Mouse (Mus musculus) embryonic facial prominence, embryonic 11.5 days (tissue): ENCODE measurements around the gene Sgk2. TPM values are rescaled to one million over a fixed set of nuclear protein-coding genes. Genes with fewer than 3 reads are reported as not detected.
"Not testable (repeated sequence)": the region's sequence is repeated elsewhere in the genome, so short reads cannot be mapped to it uniquely, and the experiment has no call there.

Source experiments
- ATAC-seq: fragments of 200-750 bp; cut with Nextera tagmentation; replicated peaks from 2 replicates; pipeline ENCODE4 v1.8.0; 2017; ENCODE audit warnings: low read depth; ENCODE audit not compliant: insufficient number of reproducible peaks, low FRiP score, low TSS enrichment
- DNase-seq: peaks from one replicate; pipeline ENCODE4 v3.0.0-alpha.2; 2015; ENCODE audit warnings: low spot score
- H3K27ac ChIP-seq: fragments of 300-500 bp; sonication (generic); replicated peaks from 2 replicates; pipeline ENCODE4 v1.5.1; 2014; ENCODE audit warnings: mild to moderate bottlenecking, low read depth, low read length, control low read depth
- H3K27me3 ChIP-seq: fragments of 300-500 bp; sonication (generic); 2 replicates; pipeline ENCODE4 v1.6.1; 2014; ENCODE audit warnings: mild to moderate bottlenecking, low read length, moderate library complexity, mixed read lengths; ENCODE audit not compliant: control insufficient read depth, insufficient read depth
- H3K36me3 ChIP-seq: fragments of 300-500 bp; sonication (generic); replicated peaks from 2 replicates; pipeline ENCODE4 v1.6.1; 2014; ENCODE audit warnings: low read depth, mild to moderate bottlenecking, low read length, moderate library complexity, mixed read lengths; ENCODE audit not compliant: control insufficient read depth, insufficient read depth
- H3K4me1 ChIP-seq: fragments of 300-500 bp; sonication (generic); 2 replicates; pipeline ENCODE4 v1.6.1; 2014; ENCODE audit warnings: low read length, mixed read lengths; ENCODE audit not compliant: control insufficient read depth, insufficient read depth
- H3K4me2 ChIP-seq: fragments of 300-500 bp; sonication (generic); 2 replicates; pipeline ENCODE4 v1.6.1; 2014; ENCODE audit warnings: low read depth, mild to moderate bottlenecking, control low read depth, low read length, moderate library complexity
- H3K4me3 ChIP-seq: fragments of 300-500 bp; sonication (generic); 2 replicates; pipeline ENCODE4 v1.5.1; 2014; ENCODE audit warnings: low read depth, low read length, control low read depth
- H3K9ac ChIP-seq: fragments of 300-500 bp; sonication (generic); replicated peaks from 2 replicates; pipeline ENCODE4 v1.6.1; 2014; ENCODE audit warnings: mild to moderate bottlenecking, control low read depth, low read length
- H3K9me3 ChIP-seq: fragments of 300-500 bp; sonication (generic); replicated peaks from 2 replicates; pipeline ENCODE4 v1.6.1; 2016; ENCODE audit warnings: mild to moderate bottlenecking, low read length, inconsistent platforms, mixed read lengths; ENCODE audit not compliant: control insufficient read depth
- WGBS: fragments of 180-500 bp; shearing (Covaris S2); extraction: QIAGEN DNeasy Blood & Tissue Kit; methylation state at CpG from one replicate; pipeline ENCODE4 v1.1.7; 2014; 5-methylcytosine and 5-hydroxymethylcytosine counted together
- polyA plus RNA-seq: library from polyadenylated mRNA; unstranded; fragments of >200 nt; fragmentation: Nextera tagmentation; extraction: Ambion mirVana; gene quantifications from 2 replicates; pipeline ENCODE4 v1.2.1, GENCODE M21; 2014

Sgk2 gene
- polyA plus RNA-seq, 1 experiment from 2014 or later = not detected

- H3K36me3 ChIP-seq = no peaks in the 10 kb centered on the region
- DNase-seq = no peak
- H3K4me3 ChIP-seq = no peak overlapping the region
- H3K4me1 ChIP-seq = no peaks in the 10 kb centered on the region; the same call in 1 of the 2 replicates
- H3K27me3 ChIP-seq = no peaks in the 10 kb centered on the region; the same call in 1 of the 2 replicates
- WGBS = 65% methylated on average over 4 of the region's 4 CpGs
- no peaks in the 10 kb centered on the region for H3K9me3 ChIP-seq
- H3K4me2 ChIP-seq = no peak overlapping the region
- no peak overlapping the region for H3K9ac ChIP-seq
- no peak overlapping the region for H3K27ac ChIP-seq
- ATAC-seq = no peak
Measured at GRCm38 (mm10) chr2:163052826-163053225, 65.7 kb downstream of the Sgk2 start.

GRCm38 (mm10) chr2:163054335-163054840, 67.3 kb downstream of the Sgk2 start, which contains the start of gene Mybl2:
Gene Mybl2, plus strand, starts transcription at chr2:163054687.
- Histone ChIP-seq H3K27ac (peak within 1 kb of the TSS; percentile 52), H3K27me3 (no peaks in the 10 kb centered on the region; the same call in 1 of the 2 replicates), H3K9ac (peak within 1 kb of the TSS; percentile 84), H3K9me3 (no peaks in the 10 kb centered on the region), H3K4me2 (peak within 1 kb of the TSS; percentile 97), H3K36me3 (no peaks in the 10 kb centered on the region), H3K4me3 (peak within 1 kb of the TSS; percentile 73), H3K4me1 (no peaks in the 10 kb centered on the region; the same call in 1 of the 2 replicates)
- DNase-seq = peak; percentile 98
- ATAC-seq = peak; percentile 98
- under 1% methylated on average over 48 of the region's 48 CpGs for WGBS

GRCm38 (mm10) chr2:163054891-163055494, 67.9 kb downstream of the Sgk2 start:
- DNase-seq (peak; percentile 44), ATAC-seq (peak; percentile 35)
- Histone ChIP-seq H3K4me1 (no peaks in the 10 kb centered on the region; the same call in 1 of the 2 replicates), H3K9me3 (no peaks in the 10 kb centered on the region), H3K27me3 (no peaks in the 10 kb centered on the region; the same call in 1 of the 2 replicates), H3K27ac (peak overlapping the region; percentile 52; the same call in 1 of the 2 replicates), H3K4me3 (peak overlapping the region; percentile 73), H3K9ac (peak overlapping the region; percentile 84), H3K4me2 (peak overlapping the region; percentile 97), H3K36me3 (no peaks in the 10 kb centered on the region)
- WGBS = under 1% methylated on average over 37 of the region's 38 CpGs

- H3K36me3 ChIP-seq = no peaks in the 10 kb centered on the region
- no peaks in the 10 kb centered on the region; the same call in 1 of the 2 replicates for H3K4me1 ChIP-seq
- no peaks in the 10 kb centered on the region; the same call in 1 of the 2 replicates for H3K27me3 ChIP-seq
- 34% methylated on average over 5 of the region's 5 CpGs for WGBS
- no peak overlapping the region for H3K27ac ChIP-seq
- peak overlapping the region; percentile 84 for H3K9ac ChIP-seq
- peak overlapping the region; percentile 73 for H3K4me3 ChIP-seq
- no peak for ATAC-seq
- no peak for DNase-seq
- no peaks in the 10 kb centered on the region for H3K9me3 ChIP-seq
- H3K4me2 ChIP-seq = peak overlapping the region; percentile 97
Measured at GRCm38 (mm10) chr2:163055715-163056114, 68.6 kb downstream of the Sgk2 start.

GRCm38 (mm10) chr2:163056584-163056983, 69.5 kb downstream of the Sgk2 start:
- no peak for DNase-seq
- ATAC-seq = no peak
- H3K4me1 ChIP-seq = no peaks in the 10 kb centered on the region; the same call in 1 of the 2 replicates
- no peaks in the 10 kb centered on the region; the same call in 1 of the 2 replicates for H3K27me3 ChIP-seq
- H3K9me3 ChIP-seq = no peaks in the 10 kb centered on the region
- no peak overlapping the region for H3K27ac ChIP-seq
- no peak overlapping the region for H3K9ac ChIP-seq
- no peak overlapping the region for H3K4me3 ChIP-seq
- 90% methylated on average over 9 of the region's 9 CpGs for WGBS
- no peaks in the 10 kb centered on the region for H3K36me3 ChIP-seq
- no peak overlapping the region for H3K4me2 ChIP-seq

- H3K4me3 ChIP-seq, H3K9me3 ChIP-seq, H3K4me2 ChIP-seq, H3K27ac ChIP-seq, H3K36me3 ChIP-seq, DNase-seq, ATAC-seq, H3K27me3 ChIP-seq, H3K9ac ChIP-seq, H3K4me1 ChIP-seq: not testable (repeated sequence)
- 92% methylated on average over 6 of the region's 7 CpGs for WGBS
Measured at GRCm38 (mm10) chr2:163058981-163059380, 71.9 kb downstream of the Sgk2 start.

GRCm38 (mm10) chr2:163060630-163061029, 73.5 kb downstream of the Sgk2 start:
- no peak for ATAC-seq
- Histone ChIP-seq H3K4me1 (no peaks in the 10 kb centered on the region; the same call in 1 of the 2 replicates), H3K4me2 (no peak overlapping the region), H3K27ac (no peak overlapping the region), H3K9me3 (no peaks in the 10 kb centered on the region), H3K27me3 (no peaks in the 10 kb centered on the region), H3K4me3 (no peak overlapping the region), H3K36me3 (no peaks in the 10 kb centered on the region; the same call in 1 of the 2 replicates), H3K9ac (no peak overlapping the region)
- 74% methylated on average over 6 of the region's 6 CpGs for WGBS
- no peak for DNase-seq
